Mouse (Mus musculus) CH12F3 (cell line): ENCODE results near the gene Cenpx.

Source experiments
- in situ Hi-C: fragments of 300-500 bp; cut with MboI; formaldehyde crosslinking; loops from 2 replicates; pipeline ENCODE4 v1.14.3; 2020; ENCODE audit warnings: low sequenced_read_pairs

Cenpx gene

GRCm38 (mm10) chr11:120726243-120727168, 13.0 kb upstream of the Cenpx start:
- in situ Hi-C loops: no loop called here

GRCm38 (mm10) chr11:120723509-120723908, 10.0 kb upstream of the Cenpx start:
- in situ Hi-C loops: no loop called here

DNA sequence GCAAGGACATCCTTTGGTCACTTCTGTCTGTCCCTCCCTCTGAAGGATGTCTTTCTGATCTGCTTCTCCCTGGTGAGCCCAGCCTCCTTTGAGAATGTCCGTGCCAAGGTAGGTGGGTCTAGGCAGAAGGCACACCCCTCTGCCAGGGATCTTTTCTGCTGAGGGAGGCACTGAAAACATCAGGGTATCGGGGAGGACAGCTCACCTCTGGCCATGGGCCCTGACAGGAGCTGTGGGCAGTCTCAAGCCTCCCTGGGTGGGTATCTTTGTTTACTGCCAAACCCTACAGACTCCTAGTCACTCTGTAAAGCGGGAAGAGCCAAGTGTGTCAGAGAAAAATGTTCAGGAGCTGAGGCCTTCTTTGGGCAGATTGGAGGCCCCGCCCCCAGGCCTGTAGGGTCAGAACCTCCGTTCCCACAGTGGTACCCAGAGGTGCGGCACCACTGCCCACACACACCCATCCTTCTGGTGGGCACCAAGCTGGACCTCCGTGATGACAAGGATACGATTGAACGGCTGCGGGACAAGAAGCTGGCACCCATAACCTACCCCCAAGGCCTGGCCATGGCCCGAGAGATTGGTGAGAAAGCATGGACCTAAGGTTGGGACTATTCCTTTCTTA, 9.3 kb upstream of the Cenpx start:
- in situ Hi-C loops: no loop called here

- in situ Hi-C loops: no loop called here
Measured at GRCm38 (mm10) chr11:120722067-120722630, 8.6 kb upstream of the Cenpx start.

DNA sequence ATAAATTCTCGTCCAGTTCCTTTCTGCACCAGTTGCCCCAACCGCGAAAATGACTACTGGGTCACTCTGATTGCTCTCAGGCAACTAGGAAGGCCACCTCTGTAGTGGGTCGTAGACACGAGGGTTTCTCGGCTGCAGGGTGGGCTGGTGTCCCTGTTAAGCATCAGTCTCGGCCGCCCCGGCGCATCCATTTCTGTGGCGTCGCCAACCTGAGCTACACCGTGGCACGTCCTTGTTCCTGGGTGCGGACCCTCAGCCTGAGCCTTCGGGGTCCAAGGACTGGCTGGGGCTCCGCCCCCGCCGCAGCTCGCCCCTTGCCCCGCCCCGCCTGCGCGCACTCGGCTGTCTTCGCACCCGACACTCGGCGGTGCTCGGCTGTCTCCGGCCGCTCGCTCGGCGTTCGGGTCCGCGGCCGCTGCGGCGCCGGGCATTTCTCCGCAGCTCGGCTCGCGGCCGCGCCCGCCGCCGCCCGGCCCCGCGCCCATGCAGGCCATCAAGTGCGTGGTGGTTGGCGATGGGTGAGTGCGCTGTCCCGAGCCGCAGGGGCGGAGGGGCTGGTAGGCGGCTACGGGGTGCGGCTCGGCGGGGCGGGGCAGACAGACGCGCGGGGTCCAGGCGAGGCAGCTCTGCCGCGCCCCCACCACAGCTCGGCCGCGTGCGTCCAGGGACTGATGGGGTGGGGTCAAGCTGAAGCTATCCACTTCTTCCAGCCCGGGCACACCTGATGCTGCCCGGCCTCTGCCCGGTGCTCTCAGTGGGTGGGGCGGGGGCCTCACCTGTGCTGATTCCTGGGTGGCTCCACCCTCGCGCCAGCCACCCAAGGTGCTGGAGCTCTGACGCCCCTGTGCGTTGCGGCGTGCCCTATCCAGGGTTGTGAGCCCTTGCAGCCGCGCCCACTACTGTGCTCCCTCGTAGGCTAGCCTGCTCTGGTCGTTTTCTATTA, 7.9 kb upstream of the Cenpx start, which contains the start of gene Rac3:
Rac3 (plus strand) TSS at position 347 of the 943 bp plus-strand sequence.
- in situ Hi-C loops: no loop called here

GRCm38 (mm10) chr11:120720450-120720849, 6.9 kb upstream of the Cenpx start:
- in situ Hi-C loops: no loop called here

- in situ Hi-C loops: no loop called here
Measured at GRCm38 (mm10) chr11:120719841-120720376, 6.4 kb upstream of the Cenpx start.

DNA sequence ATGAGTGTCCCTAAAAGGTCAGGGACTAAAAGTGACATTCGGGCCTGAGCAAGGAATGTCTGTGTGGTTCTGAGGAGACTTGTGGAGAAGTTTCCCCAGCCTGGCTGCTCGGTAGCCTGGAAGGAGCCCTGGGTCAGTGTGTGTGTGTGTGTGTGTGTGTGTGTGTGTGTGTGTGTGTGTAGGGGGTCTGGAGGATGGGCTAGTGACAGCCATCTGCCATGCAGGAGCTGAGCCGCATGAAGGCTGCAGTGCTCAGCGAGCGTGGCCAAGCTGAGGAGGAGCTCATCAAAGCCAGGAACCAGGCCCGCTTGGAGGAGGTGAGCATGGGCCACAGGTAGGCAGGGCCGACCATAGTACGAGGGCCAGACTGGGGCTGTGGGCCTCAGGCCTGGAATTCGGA, 5.7 kb upstream of the Cenpx start:
- in situ Hi-C loops: no loop called here

DNA sequence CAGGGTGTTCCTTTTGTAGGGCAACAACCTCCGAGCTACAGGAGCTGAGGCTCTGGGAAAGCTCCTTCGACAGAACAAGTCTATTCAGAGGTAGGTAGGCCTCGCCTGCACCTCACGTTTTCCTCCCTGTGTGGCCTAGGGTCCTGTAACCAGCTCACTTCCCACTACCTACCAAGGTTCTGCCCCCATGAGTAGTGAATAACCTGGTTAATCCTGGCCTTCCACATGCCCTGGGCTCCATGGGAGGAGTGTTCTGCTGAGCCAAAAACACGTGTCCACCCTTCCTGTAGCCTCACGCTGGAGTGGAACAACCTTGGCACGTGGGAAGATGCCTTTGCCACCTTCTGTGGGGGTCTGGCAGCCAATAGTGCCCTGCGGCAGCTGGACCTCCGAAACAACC, 1.6 kb upstream of the Cenpx start:
- in situ Hi-C loops: no loop called here

DNA sequence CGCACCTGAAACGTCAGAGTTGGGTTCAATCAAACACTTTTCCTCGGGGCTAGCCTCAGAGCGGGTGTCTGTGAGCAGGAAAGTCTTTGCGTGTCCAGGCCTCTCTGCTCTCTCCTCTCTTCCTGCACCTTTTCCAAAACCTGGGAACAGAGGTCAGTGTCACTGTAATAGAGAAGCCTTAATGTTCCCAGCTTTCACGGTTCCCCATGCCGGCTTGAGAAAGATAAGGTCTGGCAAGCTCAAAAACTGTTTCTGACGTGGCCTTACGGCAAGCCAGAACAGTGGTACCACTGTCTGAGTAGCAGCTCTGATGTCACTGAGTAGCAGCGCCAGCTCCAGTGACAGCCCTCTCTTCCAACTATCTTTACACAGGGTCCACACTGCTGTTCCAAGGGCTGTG, 1.0 kb upstream of the Cenpx start:
- in situ Hi-C loops: no loop called here

- in situ Hi-C loops: no loop called here
Measured at GRCm38 (mm10) chr11:120712771-120713568, 568 bp downstream of the Cenpx start.

- in situ Hi-C loops: no loop called here
Measured at GRCm38 (mm10) chr11:120711980-120712604, 1.4 kb downstream of the Cenpx start.

DNA sequence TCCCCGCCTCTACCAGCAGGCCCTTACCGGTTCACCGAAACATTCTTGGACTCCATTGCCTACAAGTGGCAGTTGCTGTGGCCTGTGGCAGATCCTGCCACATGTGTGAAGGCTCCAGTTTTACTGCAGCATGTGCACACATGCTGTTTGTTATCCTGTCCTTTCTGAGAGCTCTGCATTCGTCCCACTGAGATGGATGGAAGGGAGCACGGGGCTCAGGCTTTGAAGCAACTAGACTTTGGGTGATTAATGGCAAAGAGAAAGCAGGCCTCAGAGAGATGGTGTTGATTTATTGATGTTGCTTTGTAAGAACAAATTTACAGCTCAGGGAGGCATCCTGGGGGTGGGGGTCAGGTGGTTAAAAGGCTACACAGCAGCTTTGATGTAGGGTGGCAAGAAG, 2.9 kb downstream of the Cenpx start:
- in situ Hi-C loops: no loop called here

- in situ Hi-C loops: no loop called here
Measured at GRCm38 (mm10) chr11:120709551-120709950, 4.0 kb downstream of the Cenpx start.

DNA sequence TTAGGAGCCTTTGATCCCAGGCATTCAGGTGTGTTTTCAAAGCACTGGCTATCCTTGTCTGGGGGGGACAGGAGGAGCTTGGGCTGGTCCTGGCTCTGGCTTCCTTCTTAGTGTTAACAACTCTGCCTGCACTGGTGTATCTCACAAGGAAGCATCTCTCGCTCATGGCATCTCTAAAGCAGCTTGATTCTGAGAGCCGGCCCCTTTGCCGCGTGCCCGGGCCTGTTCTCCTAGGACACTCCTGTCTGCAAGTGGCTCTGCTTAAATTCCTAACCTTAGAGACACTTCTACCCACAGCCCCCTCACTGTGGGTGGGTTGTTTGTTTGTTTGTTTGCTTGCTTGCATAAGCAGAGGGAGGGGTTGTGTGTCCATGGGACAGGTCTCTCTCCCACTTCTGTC, 5.6 kb downstream of the Cenpx start:
- in situ Hi-C loops: no loop called here

DNA sequence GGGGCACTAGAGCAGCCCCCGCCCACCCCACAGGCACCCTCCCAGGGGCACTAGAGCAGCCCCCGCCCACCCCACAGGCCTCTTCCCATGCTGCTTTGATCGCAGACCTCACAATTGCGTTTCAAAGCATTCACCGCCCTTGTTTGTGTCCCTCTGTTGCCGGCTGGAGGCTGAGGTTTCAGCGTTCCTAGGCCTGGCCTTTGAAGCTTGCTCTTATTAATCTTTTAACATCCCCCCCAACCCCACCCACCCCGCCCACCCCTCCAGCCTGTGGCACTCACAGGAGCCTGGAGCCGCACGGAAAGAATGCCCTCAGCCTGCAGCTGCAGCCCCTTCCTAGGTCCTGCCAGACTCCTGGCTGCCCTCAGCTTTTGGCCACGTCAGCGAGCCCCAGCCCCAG, 6.3 kb downstream of the Cenpx start:
- in situ Hi-C loops: no loop called here

GRCm38 (mm10) chr11:120706120-120706519, 7.4 kb downstream of the Cenpx start:
- in situ Hi-C loops: no loop called here

GRCm38 (mm10) chr11:120704486-120705325, 8.8 kb downstream of the Cenpx start:
- in situ Hi-C loops: no loop called here
